Mouse (Mus musculus) liver, embryonic 14.5 days (tissue): ENCODE measurements around the gene Tmem128. TPM values are rescaled to one million over a fixed set of nuclear protein-coding genes. Genes with fewer than 3 reads are reported as not detected.

Experiments
- ATAC-seq: fragments of 200-750 bp; cut with Nextera tagmentation; 2 replicates; pipeline ENCODE4 v1.8.0; 2017; ENCODE audit warnings: moderate number of reproducible peaks, mild to moderate bottlenecking, moderate library complexity; ENCODE audit not compliant: insufficient read depth
- DNase-seq, 3 experiments: peaks; one replicate each; pipeline ENCODE4 v3.0.0-alpha.2; 2012 to 2013; ENCODE audit warnings: low read depth in 3 of 3, low spot score in 3 of 3
- H3K27ac ChIP-seq: fragments of 300-500 bp; sonication (generic); 2 replicates; pipeline ENCODE4 v1.5.1; 2014; ENCODE audit warnings: moderate library complexity, mild to moderate bottlenecking, control low read depth, inconsistent platforms
- H3K27me3 ChIP-seq: fragments of 300-500 bp; sonication (generic); 2 replicates; pipeline ENCODE4 v1.6.1; 2014; ENCODE audit warnings: mild to moderate bottlenecking, low read length, moderate library complexity; ENCODE audit not compliant: control insufficient read depth, insufficient read depth
- H3K36me3 ChIP-seq: fragments of 300-500 bp; sonication (generic); replicated peaks from 2 replicates; pipeline ENCODE4 v1.6.1; 2014; ENCODE audit warnings: low read depth; ENCODE audit not compliant: control insufficient read depth, insufficient read depth
- H3K4me1 ChIP-seq, 2 experiments: fragments of 200-500 bp in 1 of 2; fragments of 300-500 bp in 1 of 2; sonication (generic) in 1 of 2; replicated peaks; 2 replicates each; pipeline ENCODE4 v1.6.1; 2012 to 2014; ENCODE audit warnings: antibody characterized with exemption in 1 of 2, inconsistent platforms in 1 of 2, low read length in 1 of 2; ENCODE audit not compliant: control insufficient read depth in 2 of 2, insufficient read depth in 2 of 2
- H3K4me2 ChIP-seq: fragments of 300-500 bp; sonication (generic); 2 replicates; pipeline ENCODE4 v1.6.1; 2014; ENCODE audit warnings: low read depth, mild to moderate bottlenecking, control low read depth, moderate library complexity
- H3K4me3 ChIP-seq, 2 experiments: fragments of 200-500 bp in 1 of 2; fragments of 300-500 bp in 1 of 2; sonication (generic) in 1 of 2; 2 replicates each; pipeline ENCODE4 v1.5.1; 2012 to 2014; ENCODE audit warnings: low read depth in 2 of 2, low read length in 2 of 2, mild to moderate bottlenecking in 2 of 2, control low read depth in 1 of 2, inconsistent platforms in 1 of 2, moderate library complexity in 1 of 2; ENCODE audit not compliant: insufficient read depth in 1 of 2
- H3K9ac ChIP-seq: fragments of 300-500 bp; sonication (generic); replicated peaks from 2 replicates; pipeline ENCODE4 v1.6.1; 2014; ENCODE audit warnings: mild to moderate bottlenecking, control low read depth, moderate library complexity
- H3K9me3 ChIP-seq: fragments of 300-500 bp; sonication (generic); 2 replicates; pipeline ENCODE4 v1.6.1; 2016; ENCODE audit warnings: low read length, mixed read lengths; ENCODE audit not compliant: control insufficient read depth
- CTCF ChIP-seq: IDR thresholded peaks from 2 replicates; pipeline ENCODE4 v1.5.1; 2016; ENCODE audit warnings: antibody characterized with exemption, low read depth, control low read depth
- EP300 ChIP-seq: IDR thresholded peaks from 2 replicates; pipeline ENCODE4 v1.6.1; 2016; ENCODE audit warnings: antibody characterized with exemption, low read depth
- WGBS: fragments of 180-500 bp; shearing (Covaris S2); extraction: QIAGEN DNeasy Blood & Tissue Kit; methylation state at CpG from one replicate; pipeline ENCODE4 v1.1.7; 2014; ENCODE audit not compliant: insufficient replicate concordance; 5-methylcytosine and 5-hydroxymethylcytosine counted together
- polyA plus RNA-seq, 2 experiments: library from polyadenylated mRNA; depleted of rRNA in 1 of 2; stranded (reverse) in 1 of 2; unstranded in 1 of 2; fragments of >200 nt; fragmentation: Nextera tagmentation in 1 of 2; extraction: Ambion mirVana in 1 of 2; gene quantifications; 2 replicates each; pipeline versions ENCODE4 v1.2.1 to v1.2.3; 2012 to 2014

Gene Tmem128
- polyA plus RNA-seq, 2 experiments, result 26.7 to 49.5 TPM

DNA sequence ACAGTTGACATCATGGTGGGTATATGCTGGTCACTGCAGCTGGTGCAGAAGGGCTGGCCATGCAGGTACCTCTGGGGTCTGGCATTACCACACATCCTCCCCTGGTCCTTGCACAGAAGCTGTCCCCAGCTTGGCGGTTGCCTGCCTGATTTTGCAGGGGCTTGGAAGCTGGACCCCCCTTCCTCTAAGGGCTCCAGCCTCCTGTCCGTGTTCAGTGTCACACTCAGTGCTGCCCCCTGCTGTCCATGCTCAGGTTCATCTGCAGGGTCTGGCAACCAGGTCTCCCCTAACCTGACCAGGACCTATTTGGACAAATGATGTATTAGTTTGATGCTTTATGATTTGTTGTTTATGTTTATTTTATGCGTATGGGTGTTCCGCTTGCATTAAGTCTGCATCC, 24.6 kb upstream of the Tmem128 start:
- ATAC-seq, result peak; percentile 15; the same call in 1 of the 2 replicates
- Histone ChIP-seq H3K27me3 (no peaks in the 10 kb centered on the region), H3K4me1 (no peaks in the 10 kb centered on the region), H3K4me3 (no peak overlapping the region), H3K9ac (no peak overlapping the region), H3K4me2 (no peak overlapping the region), H3K27ac (no peak overlapping the region), H3K9me3 (no peaks in the 10 kb centered on the region), H3K36me3 (peaks cover 7% of the 10 kb centered on the region)
- WGBS, result 52% methylated on average over 4 of the region's 4 CpGs
- TF ChIP-seq EP300 (no peak), CTCF (peak; percentile 89)
- no peak for DNase-seq

DNA sequence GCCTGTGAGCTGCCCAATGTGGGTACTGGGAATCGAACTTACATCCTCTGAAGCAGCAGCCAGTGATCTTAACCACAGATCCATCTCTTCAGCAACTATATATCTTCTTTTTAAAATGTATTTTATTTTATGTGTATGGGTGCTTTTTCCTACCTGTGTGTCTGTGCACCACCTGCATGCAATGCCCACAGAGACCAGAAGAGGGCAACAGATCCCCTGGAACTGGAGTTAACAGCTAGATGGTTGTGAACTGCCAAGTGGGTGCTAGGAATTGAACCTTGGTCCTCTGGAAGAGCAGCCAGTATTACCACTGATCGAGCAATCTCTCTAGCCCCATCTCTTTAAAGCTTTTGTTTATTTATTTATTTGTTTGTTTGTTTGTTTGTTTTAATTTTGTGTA, 23.4 kb upstream of the Tmem128 start:
- H3K27ac ChIP-seq, result no peak overlapping the region
- H3K4me1 ChIP-seq, result 0 out of 4 replicates have a peak, but pooled peaks cover 0 to 4% of the 10 kb centered on the region in 2 experiments
- H3K4me2 ChIP-seq, result no peak overlapping the region
- DNase-seq, result no peak
- 64% methylated on average over 2 of the region's 2 CpGs for WGBS
- H3K36me3 ChIP-seq, result peaks cover 5% of the 10 kb centered on the region
- no peak overlapping the region for H3K4me3 ChIP-seq
- no peak for ATAC-seq
- H3K27me3 ChIP-seq, result no peaks in the 10 kb centered on the region
- H3K9ac ChIP-seq, result no peak overlapping the region
- TF ChIP-seq CTCF, result peak; percentile 62
- TF ChIP-seq EP300, result no peak
- H3K9me3 ChIP-seq, result no peaks in the 10 kb centered on the region

DNA sequence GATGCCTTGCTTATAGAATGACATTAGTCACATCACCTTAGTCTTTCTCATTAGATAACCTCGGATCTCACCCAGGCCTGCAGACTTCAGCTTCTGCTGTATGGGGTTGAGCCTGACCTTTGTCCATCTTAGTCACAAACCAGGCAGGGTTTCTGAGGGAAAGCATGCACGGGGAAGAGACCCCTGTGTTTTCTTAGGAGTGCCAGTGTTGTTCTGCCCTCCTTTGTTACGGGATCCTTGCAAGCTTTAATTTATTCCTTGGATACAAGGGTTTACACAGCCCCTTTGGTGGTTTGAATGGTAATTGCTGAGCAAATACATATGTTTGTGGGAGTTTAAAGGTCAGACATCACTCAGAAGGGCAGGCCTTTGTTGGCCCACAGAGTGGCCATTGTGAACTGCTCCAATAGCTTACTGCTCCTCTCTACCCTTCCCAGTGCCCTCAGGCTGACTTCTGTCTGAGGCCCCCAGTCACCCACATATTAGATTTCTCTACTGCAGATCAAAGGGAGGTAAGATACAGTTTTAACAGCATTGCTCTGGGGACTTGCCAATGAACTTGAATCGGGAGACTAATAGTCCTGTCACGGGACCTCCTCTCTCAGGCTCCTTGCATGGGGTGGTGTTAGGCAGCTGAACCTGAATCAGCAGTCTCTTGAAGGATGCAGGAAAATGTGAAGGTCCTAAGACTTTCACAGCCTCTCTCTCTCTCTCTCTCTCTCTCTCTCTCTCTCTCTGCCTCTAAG, 19.1 kb upstream of the Tmem128 start:
- Histone ChIP-seq H3K9ac (no peak overlapping the region), H3K4me2 (no peak overlapping the region), H3K27me3 (no peaks in the 10 kb centered on the region), H3K36me3 (no peaks in the 10 kb centered on the region), H3K9me3 (no peaks in the 10 kb centered on the region), H3K4me1 (0 out of 4 replicates have a peak, but pooled peaks cover 0 to 4% of the 10 kb centered on the region in 2 experiments), H3K4me3 (no peak overlapping the region), H3K27ac (no peak overlapping the region)
- TF ChIP-seq CTCF (no peak), EP300 (no peak)
- no peak for DNase-seq
- ATAC-seq, result no peak
- 48% methylated on average over 5 of the region's 5 CpGs for WGBS

DNA sequence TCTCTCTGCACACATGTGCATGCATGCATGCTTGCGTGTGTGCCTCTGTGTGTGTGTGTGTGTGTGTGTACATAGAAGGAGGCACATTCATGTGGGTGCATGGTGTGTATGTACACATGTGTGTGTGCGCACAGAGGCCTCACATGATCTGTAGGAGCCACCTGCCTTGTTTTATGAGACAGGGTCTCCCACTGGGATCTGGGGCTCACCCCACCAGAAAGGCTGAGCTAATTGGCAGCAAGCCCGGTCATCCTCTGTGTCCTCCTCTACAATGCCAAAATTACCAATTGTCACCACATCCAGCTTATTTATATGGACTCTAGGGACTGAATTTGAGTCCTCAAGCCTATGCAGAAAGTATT, 18.5 kb upstream of the Tmem128 start:
- no peaks in the 10 kb centered on the region for H3K36me3 ChIP-seq
- H3K9me3 ChIP-seq, result no peaks in the 10 kb centered on the region
- H3K4me2 ChIP-seq, result no peak overlapping the region
- WGBS, result 65% methylated on average over 3 of the region's 3 CpGs
- no peak overlapping the region for H3K4me3 ChIP-seq
- H3K27me3 ChIP-seq, result no peaks in the 10 kb centered on the region
- TF ChIP-seq EP300, result no peak
- no peak for TF ChIP-seq CTCF
- no peak overlapping the region for H3K27ac ChIP-seq
- DNase-seq (no peak), ATAC-seq (no peak)
- 0 out of 4 replicates have a peak, but pooled peaks cover 0 to 4% of the 10 kb centered on the region in 2 experiments for H3K4me1 ChIP-seq
- H3K9ac ChIP-seq, result no peak overlapping the region

DNA sequence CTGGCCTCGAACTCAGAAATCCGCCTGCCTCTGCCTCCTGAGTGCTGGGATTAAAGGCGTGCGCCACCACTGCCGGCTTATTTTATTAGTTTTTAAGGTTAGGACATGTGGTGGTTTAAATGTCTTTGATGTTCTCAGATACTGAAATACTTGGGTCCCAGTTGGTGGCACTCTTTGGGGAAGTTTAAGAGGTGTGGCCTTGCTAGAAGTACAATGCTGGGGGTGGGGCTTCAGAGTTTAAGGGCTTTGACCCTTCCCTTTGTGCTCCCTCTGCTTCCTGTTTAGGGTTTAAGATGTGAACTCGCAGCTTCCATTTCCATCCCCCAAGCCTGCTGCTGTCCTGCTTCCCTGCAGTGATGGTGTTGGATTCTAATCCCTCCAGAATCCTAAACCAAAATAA, 18.0 kb upstream of the Tmem128 start:
- Histone ChIP-seq H3K9me3 (no peaks in the 10 kb centered on the region), H3K36me3 (no peaks in the 10 kb centered on the region), H3K9ac (no peak overlapping the region), H3K4me1 (0 out of 4 replicates have a peak, but pooled peaks cover 0 to 4% of the 10 kb centered on the region in 2 experiments), H3K27ac (no peak overlapping the region), H3K27me3 (no peaks in the 10 kb centered on the region), H3K4me2 (no peak overlapping the region), H3K4me3 (no peak overlapping the region)
- TF ChIP-seq CTCF (no peak), EP300 (no peak)
- 50% methylated on average over 6 of the region's 6 CpGs for WGBS
- no peak for DNase-seq
- ATAC-seq, result no peak
